Mouse (Mus musculus): ENCODE results near the gene Nuak2. TPM values are rescaled to one million over a fixed set of nuclear protein-coding genes. Genes with fewer than 3 reads are reported as not detected.
"Not testable (repeated sequence)": the region's sequence is repeated elsewhere in the genome, so short reads cannot be mapped to it uniquely, and the experiment has no call there.

Nuak2 gene
- polyA plus RNA-seq (2016; fragmentation: Nextera tagmentation; extraction: Ambion mirVana): 3.0 and 3.4 TPM in 2 replicates

GRCm38 (mm10) chr1:132315889-132316624, at the start of gene Nuak2:
Gene Nuak2 (plus strand): TSS chr1:132316126.
- H3K4me1 ChIP-seq: peaks cover 45% of the 10 kb centered on the region
- H3K27ac ChIP-seq: peak within 1 kb of the TSS; percentile 75
- WGBS: under 1% methylated on average over 63 of the region's 67 CpGs
- H3K9me3 ChIP-seq: no peaks in the 10 kb centered on the region
- H3K36me3 ChIP-seq: no peaks in the 10 kb centered on the region
- peaks cover 40% of the 10 kb centered on the region for H3K27me3 ChIP-seq (ENCODE audit: insufficient read depth, poor library complexity, severe bottlenecking)
- DNase-seq (ENCODE audit: low spot score): peak; percentile 94
- H3K4me3 ChIP-seq: peak within 1 kb of the TSS; percentile 75

DNA sequence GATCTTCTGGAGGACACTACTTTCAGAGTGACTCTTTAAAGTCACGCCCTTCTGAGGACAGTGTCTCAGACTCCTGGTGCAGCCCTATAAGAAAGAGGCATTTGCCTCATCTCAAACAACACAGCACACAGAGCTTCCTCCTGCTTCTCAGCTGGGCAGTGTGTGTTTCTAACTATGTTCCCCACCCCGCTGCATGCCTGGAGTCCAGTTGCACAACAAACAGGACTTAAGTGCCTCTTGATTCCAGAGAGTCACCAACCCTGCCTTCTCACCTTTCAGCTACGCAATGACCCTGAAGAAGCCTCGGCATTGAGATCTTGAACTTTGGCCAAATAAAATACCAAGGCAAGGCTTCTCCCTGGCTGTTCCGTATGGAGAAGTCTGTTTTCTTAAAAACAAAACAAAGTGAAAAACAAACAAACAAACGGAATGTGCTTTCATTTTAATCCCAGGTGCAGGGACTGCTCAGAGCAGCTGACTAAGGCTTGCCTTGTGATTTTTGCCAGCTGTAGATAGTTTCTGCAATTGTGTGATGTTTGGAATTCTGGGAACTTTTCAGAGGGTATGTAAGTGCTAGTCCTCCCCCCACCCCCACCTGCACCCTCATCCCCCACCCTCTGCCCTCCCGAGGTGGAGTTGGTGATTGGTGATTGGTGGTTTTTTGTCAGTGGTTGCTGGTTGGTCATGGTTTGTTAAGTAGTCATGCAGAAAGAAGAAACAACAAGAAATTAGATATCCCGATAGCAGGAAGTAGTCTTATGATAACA, 49.0 kb upstream of the Nuak2 start:
- DNase-seq (ENCODE audit: low spot score): no peak
- no peaks in the 10 kb centered on the region for H3K9me3 ChIP-seq
- H3K4me3 ChIP-seq: no peak overlapping the region
- WGBS: 42% methylated on average over 8 of the region's 8 CpGs
- H3K36me3 ChIP-seq: no peaks in the 10 kb centered on the region
- H3K27ac ChIP-seq: no peak overlapping the region
- peaks cover 4% of the 10 kb centered on the region; the same call in 1 of the 2 replicates for H3K27me3 ChIP-seq (ENCODE audit: insufficient read depth, poor library complexity, severe bottlenecking)
- H3K4me1 ChIP-seq: peaks cover 45% of the 10 kb centered on the region

DNA sequence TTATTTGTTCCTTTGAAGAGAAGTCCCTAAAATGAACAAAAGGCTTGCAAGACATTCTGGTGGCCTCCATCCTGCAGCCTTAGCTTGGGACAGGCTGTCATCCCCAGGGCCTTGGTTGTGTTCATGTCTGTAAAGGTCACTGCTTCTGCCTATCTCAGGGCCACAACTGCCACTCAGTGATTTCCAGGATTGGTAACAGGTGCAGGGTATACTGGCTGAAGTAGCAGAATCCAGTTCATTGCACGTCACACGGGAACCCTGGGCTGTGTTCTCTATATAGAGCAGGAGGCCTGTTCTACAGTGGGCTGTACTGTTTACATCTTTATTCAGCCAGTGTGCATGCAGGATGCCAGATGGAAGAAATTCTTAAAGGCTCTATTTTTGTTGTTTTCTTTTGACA, 48.0 kb upstream of the Nuak2 start:
- DNase-seq (ENCODE audit: low spot score): no peak
- 69% methylated on average over 2 of the region's 2 CpGs for WGBS
- H3K4me3 ChIP-seq: no peak overlapping the region
- H3K27ac ChIP-seq: no peak overlapping the region
- no peaks in the 10 kb centered on the region for H3K9me3 ChIP-seq
- peaks cover 4% of the 10 kb centered on the region; the same call in 1 of the 2 replicates for H3K27me3 ChIP-seq (ENCODE audit: insufficient read depth, poor library complexity, severe bottlenecking)
- no peaks in the 10 kb centered on the region for H3K36me3 ChIP-seq
- H3K4me1 ChIP-seq: peaks cover 45% of the 10 kb centered on the region

- H3K4me3 ChIP-seq: no peak overlapping the region
- H3K9me3 ChIP-seq: no peaks in the 10 kb centered on the region
- WGBS: 66% methylated on average over 7 of the region's 7 CpGs
- peaks cover 4% of the 10 kb centered on the region; the same call in 1 of the 2 replicates for H3K27me3 ChIP-seq (ENCODE audit: insufficient read depth, poor library complexity, severe bottlenecking)
- no peaks in the 10 kb centered on the region for H3K36me3 ChIP-seq
- no peak overlapping the region for H3K27ac ChIP-seq
- peaks cover 45% of the 10 kb centered on the region for H3K4me1 ChIP-seq
- DNase-seq (ENCODE audit: low spot score): no peak
Observed at GRCm38 (mm10) chr1:132268418-132269060, 47.4 kb upstream of the Nuak2 start.

DNA sequence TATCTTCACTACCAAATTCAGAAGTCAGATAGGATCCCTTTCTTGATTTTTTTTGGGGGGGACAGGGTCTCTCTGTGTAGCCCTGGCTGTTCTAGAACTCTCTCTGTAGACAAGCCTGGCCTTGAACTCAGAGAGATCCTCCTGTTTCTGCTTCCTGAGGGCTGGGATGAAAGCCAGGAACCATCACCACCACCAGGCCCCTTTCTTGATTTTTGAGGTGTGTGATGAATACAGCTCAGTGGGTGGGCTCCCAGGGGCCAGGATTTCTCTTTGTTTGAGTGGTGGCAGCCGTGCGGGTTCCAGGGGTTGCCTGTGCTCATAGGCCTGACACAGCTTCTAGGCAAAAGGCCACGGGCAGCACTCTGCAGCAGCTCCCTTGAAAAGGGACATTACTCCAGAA, 44.7 kb upstream of the Nuak2 start:
- WGBS: 81% methylated on average over 3 of the region's 3 CpGs
- H3K36me3 ChIP-seq: no peaks in the 10 kb centered on the region
- no peaks in the 10 kb centered on the region for H3K9me3 ChIP-seq
- H3K27me3 ChIP-seq (ENCODE audit: insufficient read depth, poor library complexity, severe bottlenecking): peaks cover 4% of the 10 kb centered on the region; the same call in 1 of the 2 replicates
- H3K4me1 ChIP-seq: peaks cover 32% of the 10 kb centered on the region
- no peak overlapping the region for H3K4me3 ChIP-seq
- DNase-seq (ENCODE audit: low spot score): no peak
- H3K27ac ChIP-seq: no peak overlapping the region

DNA sequence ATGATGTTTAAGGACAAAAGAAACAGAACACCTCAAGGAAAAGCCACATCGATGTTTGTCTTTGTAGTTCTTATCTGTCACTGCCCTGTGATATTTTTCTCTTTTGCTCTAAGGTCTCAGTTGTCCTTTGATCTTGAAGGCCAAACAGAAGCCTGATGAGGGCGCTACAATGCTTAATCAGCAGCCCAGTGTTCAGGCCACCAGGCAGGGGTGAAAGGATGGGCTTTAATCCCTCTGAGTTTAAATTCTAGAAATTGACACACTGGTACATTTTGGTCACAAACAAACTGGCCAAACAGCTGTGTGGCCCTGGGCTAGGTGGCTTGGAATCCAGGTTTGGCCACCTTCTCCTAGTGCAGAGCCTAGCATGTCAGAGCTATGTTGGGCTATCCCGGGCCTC, 39.2 kb upstream of the Nuak2 start:
- WGBS: 63% methylated on average over 3 of the region's 3 CpGs

DNA sequence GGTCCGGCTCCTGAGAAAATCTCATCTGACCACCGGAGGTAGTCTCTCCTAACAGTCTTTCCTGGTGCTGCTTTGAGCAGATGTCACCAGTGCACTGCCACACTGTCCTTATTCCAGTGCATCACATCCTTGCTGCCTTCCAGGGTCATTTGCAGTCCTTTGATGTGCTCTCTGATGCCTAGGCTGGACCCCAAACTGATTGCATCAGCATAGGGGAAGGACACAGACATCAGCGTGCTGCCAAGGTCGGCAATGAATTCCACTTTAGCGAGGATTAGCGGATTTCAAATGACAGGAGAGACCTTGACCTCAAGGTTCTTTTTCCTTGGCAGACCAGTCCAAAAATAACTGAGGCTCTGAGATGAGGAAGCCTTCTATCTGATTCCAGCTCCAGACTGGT, 38.8 kb upstream of the Nuak2 start:
- H3K4me1 ChIP-seq: peaks cover 7% of the 10 kb centered on the region
- no peak for DNase-seq (ENCODE audit: low spot score)
- WGBS: 50% methylated on average over 6 of the region's 6 CpGs
- H3K9me3 ChIP-seq: no peaks in the 10 kb centered on the region
- 0 out of 2 replicates have a peak overlapping the region, but pooled peaks have one; percentile 6 for H3K27ac ChIP-seq
- no peaks in the 10 kb centered on the region for H3K36me3 ChIP-seq
- no peak overlapping the region for H3K4me3 ChIP-seq
- H3K27me3 ChIP-seq (ENCODE audit: insufficient read depth, poor library complexity, severe bottlenecking): peaks cover 2% of the 10 kb centered on the region; the same call in 1 of the 2 replicates

More for the DNA sequence above, 39.2 kb upstream of the Nuak2 start:
- Histone ChIP-seq H3K4me3 (no peak overlapping the region), H3K27me3 (ENCODE audit: insufficient read depth, poor library complexity, severe bottlenecking) (no peaks in the 10 kb centered on the region), H3K4me1 (peaks cover 7% of the 10 kb centered on the region), H3K27ac (0 out of 2 replicates have a peak overlapping the region, but pooled peaks have one; percentile 6), H3K36me3 (no peaks in the 10 kb centered on the region), H3K9me3 (no peaks in the 10 kb centered on the region)
- DNase-seq (ENCODE audit: low spot score): no peak

DNA sequence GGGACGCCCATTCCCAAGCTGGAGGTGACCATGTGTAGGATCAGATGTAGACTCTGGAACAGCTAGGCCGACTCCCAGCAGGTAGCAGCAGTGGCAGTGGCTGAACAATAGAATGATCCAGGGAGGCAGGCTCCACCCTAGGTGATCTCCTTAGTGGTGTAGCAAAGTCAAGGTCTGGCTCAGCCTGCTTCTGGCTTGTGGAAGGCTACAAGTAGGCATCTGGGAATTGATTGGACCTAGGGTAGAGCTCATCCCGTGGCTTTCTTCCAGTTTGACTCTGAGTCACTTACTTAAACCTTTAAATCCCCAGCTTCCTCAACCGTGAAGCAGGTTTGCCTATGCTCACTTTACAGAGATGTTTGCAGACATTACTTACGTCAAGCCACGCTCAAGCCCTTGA, 35.3 kb upstream of the Nuak2 start:
- 69% methylated on average over 6 of the region's 6 CpGs for WGBS
- H3K4me1 ChIP-seq; H3K36me3 ChIP-seq; H3K4me3 ChIP-seq; H3K27ac ChIP-seq; DNase-seq (ENCODE audit: low spot score); H3K9me3 ChIP-seq: not testable (repeated sequence)
- peaks cover 25% of the 10 kb centered on the region for H3K27me3 ChIP-seq (ENCODE audit: insufficient read depth, poor library complexity, severe bottlenecking)

DNA sequence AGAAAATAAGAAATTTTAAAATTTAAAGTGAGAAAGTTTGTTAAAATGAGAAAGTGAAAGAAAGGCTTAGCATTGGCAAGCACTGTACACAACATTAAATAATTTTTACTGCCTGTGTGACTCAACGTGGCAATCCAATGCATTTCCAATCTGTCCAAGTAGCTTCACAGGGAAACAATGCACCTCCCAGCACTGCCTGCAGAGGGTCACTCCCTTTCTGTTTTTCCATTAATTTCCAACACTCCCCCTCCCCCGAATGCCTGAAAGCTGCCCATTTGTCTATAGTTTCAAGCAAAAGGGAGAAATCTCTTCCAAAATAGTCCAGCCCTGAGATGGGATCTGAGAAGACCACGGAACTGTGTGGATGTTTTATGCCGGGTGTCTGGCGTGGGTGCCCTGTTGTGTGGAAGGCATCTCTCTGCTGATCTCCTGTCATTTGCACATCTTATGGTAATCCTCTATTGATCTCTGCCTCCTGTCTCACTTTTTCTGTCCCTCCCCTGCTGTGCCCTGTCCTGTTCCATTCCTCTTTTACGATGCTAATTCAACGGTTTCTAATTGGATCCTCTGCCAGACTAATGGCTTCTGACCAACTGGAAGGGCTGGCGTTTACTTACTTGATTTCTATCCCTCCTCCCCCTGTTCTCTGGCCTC, 34.3 kb upstream of the Nuak2 start:
- DNase-seq (ENCODE audit: low spot score): no peak
- Histone ChIP-seq H3K27me3 (ENCODE audit: insufficient read depth, poor library complexity, severe bottlenecking) (peaks cover 31% of the 10 kb centered on the region), H3K4me3 (no peak overlapping the region), H3K9me3 (no peaks in the 10 kb centered on the region), H3K36me3 (no peaks in the 10 kb centered on the region), H3K4me1 (peaks cover 7% of the 10 kb centered on the region), H3K27ac (no peak overlapping the region)
- WGBS: 25% methylated on average over 8 of the region's 8 CpGs

DNA sequence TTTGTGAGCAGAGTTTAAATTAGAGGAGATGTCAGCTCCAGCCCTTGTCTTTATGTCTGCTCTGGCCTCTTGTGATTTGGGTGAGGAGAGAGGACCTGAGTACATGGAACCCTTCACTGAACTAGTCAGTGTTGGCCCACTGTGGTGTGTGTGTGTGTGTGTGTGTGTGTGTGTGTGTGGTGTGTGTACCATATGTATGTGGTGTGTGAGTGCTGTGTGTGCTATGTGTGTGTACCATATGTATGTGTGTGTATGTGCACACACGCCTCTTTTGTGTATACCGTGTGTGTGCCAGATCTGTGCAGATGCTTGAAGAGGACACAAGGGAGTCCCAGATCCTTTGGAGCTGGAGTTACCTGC, 33.8 kb upstream of the Nuak2 start:
- H3K4me1 ChIP-seq: peaks cover 2% of the 10 kb centered on the region; the same call in 1 of the 2 replicates
- WGBS: 85% methylated on average over 2 of the region's 2 CpGs

GRCm38 (mm10) chr1:132283018-132283417, 32.9 kb upstream of the Nuak2 start:
- no peaks in the 10 kb centered on the region for H3K9me3 ChIP-seq
- H3K27me3 ChIP-seq (ENCODE audit: insufficient read depth, poor library complexity, severe bottlenecking): peaks cover 34% of the 10 kb centered on the region
- H3K4me1 ChIP-seq: peaks cover 9% of the 10 kb centered on the region
- H3K36me3 ChIP-seq: no peaks in the 10 kb centered on the region
- no peak for DNase-seq (ENCODE audit: low spot score)
- no peak overlapping the region for H3K4me3 ChIP-seq
- 70% methylated on average over 13 of the region's 13 CpGs for WGBS
- H3K27ac ChIP-seq: no peak overlapping the region

More for the DNA sequence above, 33.8 kb upstream of the Nuak2 start:
- no peak for DNase-seq (ENCODE audit: low spot score)
- H3K4me3 ChIP-seq: no peak overlapping the region
- peaks cover 31% of the 10 kb centered on the region for H3K27me3 ChIP-seq (ENCODE audit: insufficient read depth, poor library complexity, severe bottlenecking)
- H3K9me3 ChIP-seq: no peaks in the 10 kb centered on the region
- no peaks in the 10 kb centered on the region for H3K36me3 ChIP-seq
- no peak overlapping the region for H3K27ac ChIP-seq

DNA sequence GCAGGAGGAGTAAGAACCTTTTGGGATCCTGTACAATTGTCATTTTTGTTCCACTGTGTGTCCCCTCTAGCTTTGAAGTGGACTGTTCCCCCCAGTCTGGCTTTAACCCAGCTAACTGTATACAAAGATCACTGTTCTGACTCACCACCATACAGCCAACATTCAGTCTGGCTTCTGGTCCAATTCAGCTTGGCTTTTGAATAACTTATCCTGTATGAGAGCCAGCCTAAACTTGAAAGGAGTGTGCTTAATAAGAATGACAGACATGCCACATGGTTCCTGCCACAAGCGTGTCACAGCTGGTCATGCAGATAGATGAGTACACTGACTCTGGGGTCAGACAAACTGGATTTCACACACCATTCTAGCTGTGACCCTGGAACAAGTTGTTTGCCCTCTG, 29.2 kb upstream of the Nuak2 start:
- H3K4me1 ChIP-seq: peaks cover 29% of the 10 kb centered on the region
- WGBS: 86% methylated on average over 1 of the region's 1 CpGs
- H3K4me3 ChIP-seq: no peak overlapping the region
- H3K27me3 ChIP-seq (ENCODE audit: insufficient read depth, poor library complexity, severe bottlenecking): peaks cover 34% of the 10 kb centered on the region
- H3K36me3 ChIP-seq: no peaks in the 10 kb centered on the region
- H3K27ac ChIP-seq: no peak overlapping the region
- H3K9me3 ChIP-seq: no peaks in the 10 kb centered on the region
- DNase-seq (ENCODE audit: low spot score): no peak
